Mouse (Mus musculus): ENCODE data around the gene Fbf1. TPM values are rescaled to one million over a fixed set of nuclear protein-coding genes. Genes with fewer than 3 reads are reported as not detected.

The Fbf1 gene
- polyA plus RNA-seq, 1 experiment from 2014 or later, result 38.3 TPM

DNA sequence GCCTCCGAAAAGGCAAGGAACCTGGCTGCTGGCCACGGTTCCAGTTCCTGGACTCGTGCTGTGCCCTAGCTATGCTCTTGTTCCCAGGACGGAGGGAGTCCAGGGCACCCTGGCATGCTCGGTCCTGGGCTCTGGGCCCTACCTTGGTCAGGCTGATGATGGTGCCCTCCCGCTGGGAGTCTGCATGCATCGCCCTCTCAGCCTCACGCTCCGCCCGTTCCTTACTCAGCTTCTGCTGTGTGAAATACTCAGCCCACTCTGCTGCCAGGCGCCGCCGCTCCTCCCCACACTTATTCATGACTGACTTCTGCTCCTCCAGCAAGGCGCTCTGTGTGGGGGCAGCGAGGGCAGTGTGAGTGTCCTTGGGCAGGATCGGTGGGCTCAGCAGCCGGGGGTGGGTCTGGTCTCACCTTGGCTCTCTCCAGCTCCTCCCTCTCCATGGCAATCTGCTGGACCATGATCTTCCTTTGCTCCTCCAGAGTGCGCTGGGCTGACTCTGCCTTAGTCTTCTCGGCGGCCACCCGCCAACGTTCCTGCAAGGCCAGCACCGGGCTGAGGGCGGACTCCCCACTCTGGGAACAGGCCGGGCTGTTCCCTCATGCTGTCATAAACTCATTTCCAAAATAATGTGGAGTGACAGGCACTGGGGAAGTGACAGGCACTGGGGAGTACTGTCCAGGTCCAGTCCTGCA lies 21.5 kb downstream of the Fbf1 start:
- H3K9me3 ChIP-seq, result no peaks in the 10 kb centered on the region
- no peaks in the 10 kb centered on the region for H3K4me1 ChIP-seq
- no peak for ATAC-seq (ENCODE audit: insufficient number of reproducible peaks, low FRiP score, low TSS enrichment, low read depth)
- no peak overlapping the region for H3K4me3 ChIP-seq
- no peak overlapping the region for H3K4me2 ChIP-seq
- no peaks in the 10 kb centered on the region for H3K27me3 ChIP-seq
- peak overlapping the region; percentile 38; the same call in 1 of the 2 replicates for H3K27ac ChIP-seq
- H3K9ac ChIP-seq, result no peak overlapping the region
- 79% methylated on average over 25 of the region's 25 CpGs for WGBS
- H3K36me3 ChIP-seq, result peaks cover 98% of the 10 kb centered on the region

DNA sequence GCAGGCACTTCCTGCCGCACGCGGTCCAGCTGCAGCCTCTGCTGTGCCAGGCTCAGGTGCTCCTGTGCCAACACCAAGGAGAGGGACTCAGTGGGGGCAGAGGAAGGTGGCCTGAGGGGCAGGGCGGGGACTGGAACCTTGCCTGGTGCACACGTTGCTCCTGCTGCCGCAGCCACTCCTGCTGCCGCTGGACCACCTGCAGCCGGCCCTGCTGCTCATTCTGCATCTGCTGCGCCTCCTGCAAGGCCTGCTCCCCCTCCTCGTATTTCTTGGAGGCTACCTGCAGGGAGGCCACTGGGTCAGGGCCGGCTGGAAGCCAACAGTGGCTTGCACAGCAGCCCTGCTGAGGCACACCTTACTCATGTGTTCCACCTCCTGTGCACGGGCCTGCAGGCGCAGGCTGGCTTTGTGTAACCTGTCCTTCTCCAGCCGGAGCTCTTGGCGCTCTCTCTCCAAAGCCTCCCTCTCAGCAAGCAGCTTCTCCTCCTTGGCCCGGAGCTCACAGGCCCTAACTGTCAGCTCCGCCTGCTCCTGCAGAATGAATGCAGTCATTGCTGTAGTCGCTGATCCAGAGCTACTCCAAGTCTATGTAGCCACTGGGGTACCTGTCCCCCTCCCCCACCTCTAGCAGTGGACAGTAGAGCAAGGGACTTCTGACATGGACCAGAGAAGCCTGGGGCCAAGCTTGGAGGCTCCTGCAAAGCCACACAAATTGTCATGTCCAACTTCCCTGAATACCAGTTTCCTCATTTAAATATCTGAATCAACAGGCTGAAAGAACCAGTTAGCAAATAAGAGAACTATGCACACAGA lies 22.3 kb downstream of the Fbf1 start:
- no peak for ATAC-seq (ENCODE audit: insufficient number of reproducible peaks, low FRiP score, low TSS enrichment, low read depth)
- H3K9ac ChIP-seq, result no peak overlapping the region
- WGBS, result 55% methylated on average over 18 of the region's 18 CpGs
- H3K4me2 ChIP-seq, result no peak overlapping the region
- no peaks in the 10 kb centered on the region for H3K27me3 ChIP-seq
- H3K4me3 ChIP-seq, result no peak overlapping the region
- H3K9me3 ChIP-seq, result no peaks in the 10 kb centered on the region
- no peaks in the 10 kb centered on the region for H3K4me1 ChIP-seq
- peaks cover 95% of the 10 kb centered on the region for H3K36me3 ChIP-seq
- H3K27ac ChIP-seq, result peak overlapping the region; percentile 38; the same call in 1 of the 2 replicates

DNA sequence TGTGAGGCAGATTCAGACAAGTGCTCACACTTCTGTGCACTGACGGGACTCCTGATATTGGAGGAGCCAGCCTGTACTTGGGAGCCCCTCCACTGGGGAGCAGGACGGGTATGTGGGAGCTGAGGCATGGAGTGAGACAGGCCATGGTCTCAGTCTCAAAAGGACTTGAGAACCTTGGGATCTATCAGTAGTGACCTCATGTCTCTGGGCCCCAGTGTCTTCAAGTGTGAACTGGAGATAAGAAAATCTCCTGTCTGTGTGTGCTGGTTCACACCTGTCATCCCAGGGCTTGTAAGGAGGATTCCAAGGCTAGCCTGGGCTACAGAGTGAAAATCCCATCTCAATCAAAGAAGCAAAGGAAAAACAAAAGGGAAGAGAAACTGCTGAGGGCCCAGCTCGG lies 24.5 kb downstream of the Fbf1 start:
- Histone ChIP-seq H3K4me3 (no peak overlapping the region), H3K4me2 (no peak overlapping the region), H3K27me3 (no peaks in the 10 kb centered on the region), H3K9ac (no peak overlapping the region), H3K4me1 (0 out of 2 replicates have a peak, but pooled peaks cover 6% of the 10 kb centered on the region), H3K36me3 (peaks cover 73% of the 10 kb centered on the region), H3K27ac (no peak overlapping the region), H3K9me3 (no peaks in the 10 kb centered on the region)
- ATAC-seq (ENCODE audit: insufficient number of reproducible peaks, low FRiP score, low TSS enrichment, low read depth), result no peak
- 88% methylated on average over 3 of the region's 3 CpGs for WGBS

DNA sequence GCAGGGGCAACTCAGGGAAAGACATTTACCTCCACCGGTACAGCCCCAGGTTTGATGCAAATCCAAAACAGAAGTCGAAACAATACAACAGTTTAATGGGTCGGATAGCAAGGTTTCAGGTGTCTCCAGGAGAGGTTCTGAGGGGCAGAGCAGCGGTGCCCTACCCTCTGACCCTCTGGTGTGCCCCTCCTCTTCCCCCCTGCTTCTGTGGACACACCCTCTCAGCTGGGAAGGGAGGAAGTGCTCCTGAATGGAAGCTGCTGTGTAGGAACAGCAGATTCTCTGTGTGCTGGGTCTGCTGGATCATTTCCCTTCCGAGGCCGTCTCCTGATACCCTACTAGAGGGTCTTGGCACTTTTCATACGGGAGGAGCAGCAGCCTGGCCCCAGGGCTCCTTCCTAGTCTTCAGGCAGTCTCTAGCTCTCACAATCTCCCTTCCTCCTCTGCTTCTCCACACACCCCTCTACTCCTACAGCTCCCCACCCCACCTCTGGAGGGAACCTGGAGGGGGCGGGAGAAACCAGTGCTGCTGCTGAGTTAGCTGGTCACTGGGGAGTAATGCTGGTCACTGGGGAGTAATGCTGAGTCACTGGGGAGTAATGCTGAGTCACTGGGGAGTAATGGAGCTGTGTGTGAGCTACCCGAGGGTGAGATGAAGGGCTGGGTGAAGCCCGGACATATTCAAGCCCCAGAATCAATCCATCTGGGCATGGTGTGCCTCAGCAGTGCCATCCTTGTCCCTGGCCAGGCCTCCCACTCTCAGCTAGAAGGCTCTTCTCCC lies 25.6 kb downstream of the Fbf1 start:
- WGBS, result 57% methylated on average over 10 of the region's 10 CpGs
- Histone ChIP-seq H3K36me3 (peaks cover 62% of the 10 kb centered on the region), H3K4me1 (peaks cover 13% of the 10 kb centered on the region; the same call in 1 of the 2 replicates), H3K9ac (no peak overlapping the region), H3K4me3 (no peak overlapping the region), H3K27me3 (no peaks in the 10 kb centered on the region), H3K4me2 (no peak overlapping the region), H3K9me3 (no peaks in the 10 kb centered on the region), H3K27ac (no peak overlapping the region)
- ATAC-seq (ENCODE audit: insufficient number of reproducible peaks, low FRiP score, low TSS enrichment, low read depth), result no peak

DNA sequence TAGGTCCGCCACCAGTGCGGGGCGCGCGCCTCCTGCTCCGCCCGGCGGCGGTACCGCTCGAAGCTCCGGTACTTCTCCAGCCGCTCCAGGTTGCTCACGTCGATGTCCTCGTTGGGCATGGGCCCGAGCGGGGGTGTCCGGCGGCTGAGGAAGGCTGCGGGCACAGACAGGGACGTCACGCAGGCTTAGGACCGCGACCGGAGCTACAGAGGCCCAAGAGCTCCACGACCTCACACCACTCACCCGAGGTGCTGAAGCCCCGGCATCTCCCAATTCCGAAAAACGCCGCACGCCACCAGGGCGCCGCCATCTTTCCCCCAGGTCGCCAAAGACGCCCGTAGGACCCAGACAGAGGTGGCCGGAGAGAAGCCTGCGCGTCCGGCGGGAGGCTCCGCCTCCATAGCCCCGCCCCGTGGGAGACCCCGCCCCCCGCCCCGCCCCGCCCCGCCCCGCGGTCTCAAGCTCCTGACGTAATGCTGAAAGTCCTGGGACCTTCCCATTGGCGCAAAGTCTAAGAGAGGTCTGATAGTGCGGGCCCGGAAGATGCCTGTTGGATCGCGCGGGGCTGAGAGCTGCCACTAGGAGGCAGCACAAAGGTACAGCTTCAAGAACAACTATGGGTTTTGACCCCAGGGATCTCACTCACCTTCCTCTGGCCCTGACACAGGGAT lies 29.4 kb downstream of the Fbf1 start, which contains the start of gene Mrpl38:
Gene Mrpl38, minus strand, starts transcription at position 401 of the 671 bp plus-strand sequence.
- peaks cover 52% of the 10 kb centered on the region for H3K36me3 ChIP-seq
- peak within 1 kb of the TSS; percentile 94 for H3K4me3 ChIP-seq
- WGBS, result under 1% methylated on average over 53 of the region's 60 CpGs
- no peaks in the 10 kb centered on the region for H3K27me3 ChIP-seq
- H3K9ac ChIP-seq, result peak within 1 kb of the TSS; percentile 71
- H3K27ac ChIP-seq, result peak within 1 kb of the TSS; percentile 83
- peak; percentile 93 for ATAC-seq (ENCODE audit: insufficient number of reproducible peaks, low FRiP score, low TSS enrichment, low read depth)
- no peaks in the 10 kb centered on the region for H3K9me3 ChIP-seq
- peaks cover 19% of the 10 kb centered on the region; the same call in 1 of the 2 replicates for H3K4me1 ChIP-seq
- H3K4me2 ChIP-seq, result peak within 1 kb of the TSS; percentile 72

DNA sequence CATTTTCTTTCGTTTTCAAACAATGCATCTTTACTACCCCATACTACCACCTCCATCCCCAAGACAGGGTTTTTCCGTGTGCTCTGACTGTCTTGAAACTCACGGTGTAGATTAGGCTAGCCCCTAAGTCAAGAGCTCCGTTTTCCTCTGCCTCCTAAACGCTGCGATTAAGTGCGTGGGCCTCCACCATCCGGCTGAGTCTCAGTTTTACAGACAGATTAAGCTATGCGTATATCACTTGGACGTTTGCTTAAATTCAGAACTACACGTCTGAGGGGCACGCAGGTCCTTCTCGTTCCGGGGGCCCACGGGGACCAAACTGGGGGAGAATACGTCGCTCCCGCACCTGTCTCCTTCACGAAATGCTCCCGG lies 29.9 kb downstream of the Fbf1 start:
- H3K9me3 ChIP-seq, result no peaks in the 10 kb centered on the region
- under 1% methylated on average over 20 of the region's 20 CpGs for WGBS
- H3K4me1 ChIP-seq, result peaks cover 23% of the 10 kb centered on the region; the same call in 1 of the 2 replicates
- peak overlapping the region; percentile 94 for H3K4me3 ChIP-seq
- no peak for ATAC-seq (ENCODE audit: insufficient number of reproducible peaks, low FRiP score, low TSS enrichment, low read depth)
- peak overlapping the region; percentile 71 for H3K9ac ChIP-seq
- peaks cover 49% of the 10 kb centered on the region for H3K36me3 ChIP-seq
- H3K27me3 ChIP-seq, result no peaks in the 10 kb centered on the region
- peak overlapping the region; percentile 83 for H3K27ac ChIP-seq
- peak overlapping the region; percentile 72 for H3K4me2 ChIP-seq

DNA sequence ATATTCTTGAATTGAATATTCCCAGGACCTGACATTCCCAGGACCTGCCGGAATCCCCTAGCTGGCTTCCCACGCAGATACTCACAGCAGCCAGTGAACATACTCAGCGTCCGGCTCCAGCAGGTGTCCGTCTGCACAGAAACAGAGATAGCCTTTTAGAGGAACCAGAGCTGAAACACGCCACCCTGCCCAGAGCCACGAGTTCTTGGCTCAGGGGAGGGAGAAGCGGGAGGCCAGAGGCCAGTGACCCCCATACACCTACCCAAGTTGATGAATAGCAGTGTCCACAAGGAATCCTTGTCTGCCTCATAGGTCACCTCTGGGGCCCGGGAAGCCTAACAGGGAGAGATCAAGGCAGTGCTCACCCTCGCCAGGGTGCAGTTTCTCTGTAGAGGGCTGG lies 33.8 kb downstream of the Fbf1 start:
- no peak overlapping the region for H3K4me3 ChIP-seq
- H3K4me2 ChIP-seq, result no peak overlapping the region
- no peaks in the 10 kb centered on the region for H3K9me3 ChIP-seq
- H3K4me1 ChIP-seq, result peaks cover 57% of the 10 kb centered on the region
- ATAC-seq (ENCODE audit: insufficient number of reproducible peaks, low FRiP score, low TSS enrichment, low read depth), result no peak
- no peaks in the 10 kb centered on the region for H3K27me3 ChIP-seq
- H3K9ac ChIP-seq, result no peak overlapping the region
- no peak overlapping the region for H3K27ac ChIP-seq
- WGBS, result 81% methylated on average over 10 of the region's 10 CpGs
- H3K36me3 ChIP-seq, result peaks cover 43% of the 10 kb centered on the region

DNA sequence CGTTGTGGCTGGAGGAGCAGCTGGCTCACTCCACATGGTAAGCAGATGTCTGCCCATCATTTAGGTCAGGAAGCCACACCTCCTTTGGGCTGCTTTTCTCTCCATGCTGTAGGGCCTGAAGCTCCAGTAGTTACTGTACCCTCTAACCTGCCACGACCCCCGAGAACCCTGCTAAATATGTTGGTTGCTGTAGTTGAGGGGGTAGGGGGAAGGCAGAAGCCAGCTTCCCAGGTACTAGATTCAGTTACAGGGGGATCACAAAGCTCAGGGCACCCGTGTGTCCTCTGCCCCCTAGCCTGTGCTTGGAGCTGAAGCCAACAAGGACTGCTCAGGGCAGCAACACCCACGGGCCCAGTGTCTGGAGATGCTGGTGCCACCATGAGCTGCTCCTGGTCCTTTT lies 34.5 kb downstream of the Fbf1 start:
- Histone ChIP-seq H3K9me3 (no peaks in the 10 kb centered on the region), H3K27ac (peak overlapping the region; percentile 38; the same call in 1 of the 2 replicates), H3K9ac (no peak overlapping the region), H3K27me3 (no peaks in the 10 kb centered on the region), H3K4me1 (peaks cover 55% of the 10 kb centered on the region), H3K36me3 (peaks cover 43% of the 10 kb centered on the region), H3K4me2 (no peak overlapping the region), H3K4me3 (no peak overlapping the region)
- ATAC-seq (ENCODE audit: insufficient number of reproducible peaks, low FRiP score, low TSS enrichment, low read depth), result no peak
- WGBS, result 40% methylated on average over 5 of the region's 5 CpGs

DNA sequence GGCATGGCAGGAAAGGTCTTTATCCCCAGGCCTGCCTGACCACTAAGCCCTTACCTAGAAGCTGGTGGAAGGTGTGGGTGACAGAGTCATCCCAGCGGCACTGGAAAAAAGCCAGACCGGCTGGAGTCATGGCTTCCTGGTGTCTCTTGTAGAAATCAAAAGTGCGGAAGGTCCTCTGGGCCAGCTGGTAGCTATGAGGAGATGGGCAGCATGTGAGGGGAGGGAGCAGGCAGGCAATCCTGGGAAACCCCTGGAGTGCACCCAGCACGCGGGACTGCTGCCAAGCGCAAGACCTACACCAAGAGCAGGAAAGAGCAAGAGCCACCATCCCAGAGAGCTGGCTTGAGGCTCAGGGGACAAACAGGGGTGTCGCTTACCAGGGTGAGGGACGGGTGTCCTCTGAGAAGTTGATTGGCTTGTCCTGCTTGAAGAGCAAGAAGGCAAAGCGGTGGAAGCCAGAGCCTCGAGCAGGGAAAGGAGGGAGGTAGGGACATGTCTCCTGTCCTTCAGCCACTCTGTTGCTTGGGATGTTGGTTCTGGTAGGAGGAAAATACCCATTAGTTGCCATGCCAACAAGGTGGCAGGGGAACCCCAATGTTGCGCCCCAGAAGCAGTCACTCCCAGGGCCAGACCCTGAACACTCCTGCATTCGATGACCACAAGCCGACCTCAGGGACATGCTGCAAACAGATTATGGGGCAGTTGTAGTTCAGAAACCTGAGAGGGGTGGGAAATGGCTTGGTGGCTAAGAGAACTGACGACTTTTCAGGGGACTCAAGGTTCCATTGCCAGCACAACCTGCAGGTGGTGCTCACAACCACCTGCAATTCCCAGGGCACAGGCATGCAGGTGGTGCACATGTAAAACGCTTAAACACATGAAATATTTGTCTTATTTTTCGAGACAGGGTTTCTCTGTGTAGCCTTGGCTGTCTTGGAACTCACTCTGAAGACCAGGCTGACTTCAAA lies 35.3 kb downstream of the Fbf1 start:
- Histone ChIP-seq H3K4me3 (no peak overlapping the region), H3K9me3 (no peaks in the 10 kb centered on the region), H3K9ac (no peak overlapping the region), H3K36me3 (peaks cover 43% of the 10 kb centered on the region), H3K4me1 (peaks cover 57% of the 10 kb centered on the region), H3K27ac (peak overlapping the region; percentile 43), H3K27me3 (no peaks in the 10 kb centered on the region), H3K4me2 (no peak overlapping the region)
- WGBS, result 70% methylated on average over 16 of the region's 16 CpGs
- no peak for ATAC-seq (ENCODE audit: insufficient number of reproducible peaks, low FRiP score, low TSS enrichment, low read depth)

DNA sequence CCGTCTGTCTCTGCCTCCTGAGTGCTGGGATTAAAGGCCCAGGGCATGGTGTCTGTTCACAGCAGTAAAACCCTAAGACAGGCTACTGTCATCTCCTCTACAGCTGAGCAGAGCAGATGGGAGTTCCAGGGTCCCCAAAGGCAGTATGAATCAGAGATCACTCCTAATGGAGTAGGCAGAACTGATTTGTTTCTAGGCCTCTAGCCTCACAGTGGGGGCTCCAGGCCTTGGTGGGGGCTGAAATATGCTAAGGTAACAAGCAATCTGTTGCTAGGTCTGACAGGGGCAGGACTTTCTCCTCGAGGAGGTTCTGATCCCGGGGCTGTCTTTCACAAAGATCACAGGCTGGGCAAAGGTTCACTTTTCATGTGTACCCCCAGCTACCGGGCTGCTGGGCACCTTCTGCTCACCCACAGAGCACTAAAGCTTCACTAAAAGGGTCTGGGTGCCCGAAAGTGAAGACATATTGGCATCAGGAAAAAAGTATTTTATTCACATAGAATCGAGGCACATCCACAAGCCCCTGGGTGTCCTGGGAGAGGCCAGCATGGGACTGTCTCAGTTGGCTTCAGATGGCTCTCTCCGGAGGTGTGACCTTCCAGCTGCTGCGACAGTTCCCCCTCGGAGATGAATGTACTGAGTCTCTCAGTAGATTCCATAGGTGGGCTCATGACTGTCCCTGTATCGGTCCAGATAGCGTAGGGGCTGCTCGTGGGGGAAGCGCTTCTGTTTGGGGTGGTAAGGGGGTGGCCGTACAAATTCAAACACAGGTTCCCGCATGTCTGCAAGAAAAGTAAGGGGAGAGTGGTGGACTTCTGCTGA lies 36.4 kb downstream of the Fbf1 start:
- Histone ChIP-seq H3K4me2 (peak overlapping the region; percentile 70), H3K4me3 (peak overlapping the region; percentile 64), H3K27me3 (no peaks in the 10 kb centered on the region), H3K9ac (no peak overlapping the region), H3K9me3 (no peaks in the 10 kb centered on the region), H3K27ac (peak overlapping the region; percentile 94), H3K36me3 (peaks cover 45% of the 10 kb centered on the region), H3K4me1 (peaks cover 65% of the 10 kb centered on the region)
- no peak for ATAC-seq (ENCODE audit: insufficient number of reproducible peaks, low FRiP score, low TSS enrichment, low read depth)
- 80% methylated on average over 15 of the region's 15 CpGs for WGBS

Measured in limb, embryonic 15.5 days (tissue).